Mouse (Mus musculus): ENCODE measurements around the gene Arid5b.

The Arid5b gene

GRCm38 (mm10) chr10:68164723-68165706 is 113.5 kb downstream of the Arid5b start:
- no peak for DNase-seq (ENCODE audit: low spot score)

GRCm38 (mm10) chr10:68164137-68164536 is 114.4 kb downstream of the Arid5b start:
- no peak for DNase-seq (ENCODE audit: low spot score)

GRCm38 (mm10) chr10:68159759-68160158 is 118.8 kb downstream of the Arid5b start:
- no peak for DNase-seq (ENCODE audit: low spot score)

- DNase-seq (ENCODE audit: low spot score), result no peak
Observed at GRCm38 (mm10) chr10:68158555-68158954, 120.0 kb downstream of the Arid5b start.

GRCm38 (mm10) chr10:68157511-68157910 is 121.0 kb downstream of the Arid5b start:
- no peak for DNase-seq (ENCODE audit: low spot score)

DNA sequence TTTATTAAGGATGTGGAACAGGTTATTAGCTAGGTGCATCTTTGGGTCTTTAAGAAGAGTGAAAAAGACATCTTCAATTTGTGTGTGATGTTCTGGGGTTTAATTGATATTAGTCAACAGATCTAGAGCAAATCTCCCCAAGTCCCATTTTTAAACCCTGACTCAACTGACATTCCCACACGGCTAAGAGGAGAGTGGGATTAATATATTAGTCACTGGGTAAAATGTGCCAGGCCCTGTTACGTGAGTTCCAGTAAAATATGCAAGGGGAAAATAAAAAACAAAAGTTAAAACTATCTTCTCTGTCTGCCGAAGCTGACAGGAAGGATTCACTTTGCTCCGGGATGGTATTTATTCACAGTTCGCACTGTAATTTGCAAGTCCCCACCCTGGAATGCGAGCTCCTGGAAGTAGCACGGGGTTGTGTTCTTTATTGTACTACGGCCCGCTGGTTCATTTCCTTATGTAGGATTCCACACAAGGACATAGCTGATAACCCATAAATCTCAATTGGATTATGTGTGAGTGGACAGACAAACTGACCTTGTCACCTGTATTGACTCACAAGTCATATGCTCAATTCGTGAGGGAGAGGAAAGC is 121.8 kb downstream of the Arid5b start:
- no peak for DNase-seq (ENCODE audit: low spot score)

DNA sequence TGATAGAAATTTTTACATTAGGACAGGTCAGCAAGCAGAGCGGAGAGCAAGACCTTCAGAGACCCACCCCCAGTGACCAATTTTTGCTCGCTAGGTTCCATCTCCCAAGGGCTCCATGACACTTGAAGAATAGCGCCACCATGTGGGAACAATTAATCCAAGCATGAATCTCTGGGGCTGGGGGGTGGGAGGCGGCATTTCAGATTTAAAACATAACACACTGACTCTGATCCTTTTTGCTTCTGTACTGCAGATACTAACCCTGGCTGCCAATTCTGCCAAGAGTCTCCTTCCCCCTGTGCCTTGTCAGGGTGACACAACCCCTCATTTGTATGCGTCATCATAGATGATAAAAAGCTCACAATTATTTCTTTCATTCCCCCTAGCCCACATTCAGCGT is 122.4 kb downstream of the Arid5b start:
- DNase-seq (ENCODE audit: low spot score), result no peak

DNA sequence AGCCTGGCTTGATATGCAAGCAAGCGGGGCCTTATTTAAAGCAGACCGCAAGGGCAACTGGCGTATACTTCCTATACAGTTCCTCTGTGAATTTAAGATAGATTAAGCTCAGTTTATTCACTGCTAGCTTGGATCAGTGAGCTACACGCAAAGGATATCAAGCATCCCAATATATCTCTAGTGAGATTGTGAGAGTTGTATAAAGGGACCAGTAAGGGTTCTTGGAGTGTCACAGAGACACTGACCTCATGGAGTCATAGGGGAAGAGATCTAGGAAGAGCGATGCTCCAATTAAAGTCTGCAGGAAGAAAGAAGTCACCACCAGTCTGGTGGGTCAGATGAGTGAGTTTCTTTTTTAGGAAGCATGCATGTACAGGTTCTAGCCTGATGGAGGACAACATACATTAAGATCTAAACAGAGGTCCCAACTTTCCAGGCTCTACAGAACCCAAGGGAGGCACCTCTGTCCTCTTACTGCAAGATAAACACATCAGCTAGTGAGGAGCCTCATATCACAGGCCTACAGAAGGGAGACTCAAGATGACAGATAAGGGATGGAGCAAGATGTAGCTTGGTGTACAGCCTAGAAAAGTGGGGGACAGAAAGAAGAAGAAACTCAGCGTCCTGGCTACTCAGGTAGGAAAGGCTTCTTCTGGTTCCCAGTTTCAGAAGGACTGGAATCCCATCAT is 123.0 kb downstream of the Arid5b start:
- DNase-seq (ENCODE audit: low spot score), result no peak

- DNase-seq (ENCODE audit: low spot score), result peak; percentile 11
Observed at GRCm38 (mm10) chr10:68154046-68154765, 124.3 kb downstream of the Arid5b start.

- DNase-seq (ENCODE audit: low spot score), result no peak
Observed at GRCm38 (mm10) chr10:68153344-68154045, 125.0 kb downstream of the Arid5b start.

DNA sequence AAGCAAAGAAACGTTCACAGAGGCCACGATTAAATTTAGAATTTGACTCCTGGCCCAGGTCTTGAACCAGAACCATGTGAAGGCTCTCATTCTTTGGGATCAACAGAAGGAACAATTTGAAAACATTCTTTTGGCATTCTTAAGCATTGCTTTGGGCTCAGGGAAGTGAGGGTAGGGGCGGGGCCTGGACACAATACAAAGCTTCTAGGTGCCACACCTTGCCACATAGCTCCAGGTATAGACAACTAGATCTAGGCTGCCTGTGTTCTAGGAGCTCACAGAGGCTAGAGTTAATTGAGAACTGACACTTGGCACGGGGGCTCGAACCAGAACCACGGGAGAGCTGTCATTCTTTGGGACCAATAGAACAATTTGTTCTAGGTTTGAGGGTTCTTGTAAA is 130.0 kb downstream of the Arid5b start:
- DNase-seq (ENCODE audit: low spot score), result no peak

GRCm38 (mm10) chr10:68147730-68148129 is 130.8 kb downstream of the Arid5b start:
- no peak for DNase-seq (ENCODE audit: low spot score)

- peak; percentile 73 for DNase-seq (ENCODE audit: low spot score)
Observed at GRCm38 (mm10) chr10:68146842-68147241, 131.7 kb downstream of the Arid5b start.

GRCm38 (mm10) chr10:68145286-68145950 is 133.1 kb downstream of the Arid5b start:
- no peak for DNase-seq (ENCODE audit: low spot score)

- no peak for DNase-seq (ENCODE audit: low spot score)
Observed at GRCm38 (mm10) chr10:68142501-68142900, 136.0 kb downstream of the Arid5b start.

DNA sequence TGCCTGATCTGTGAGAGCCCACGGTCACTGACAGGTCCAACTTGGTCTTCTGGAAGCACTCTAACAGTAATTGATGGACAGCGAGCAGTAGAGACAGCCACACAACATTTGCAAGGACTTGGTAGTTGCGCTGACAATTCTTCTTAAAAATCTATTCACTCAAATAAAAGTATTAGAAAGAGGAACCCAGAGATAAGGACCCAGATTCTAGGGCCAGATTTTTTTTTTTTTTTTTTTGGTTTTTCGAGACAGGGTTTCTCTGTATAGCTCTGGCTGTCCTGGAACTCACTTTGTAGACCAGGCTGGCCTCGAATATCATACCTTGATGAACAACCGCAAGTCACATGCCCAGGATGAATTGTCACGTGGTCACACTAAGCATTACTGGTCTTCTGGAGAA is 137.0 kb downstream of the Arid5b start:
- DNase-seq (ENCODE audit: low spot score), result no peak

- DNase-seq (ENCODE audit: low spot score), result no peak
Observed at GRCm38 (mm10) chr10:68140871-68141270, 137.7 kb downstream of the Arid5b start.

DNA sequence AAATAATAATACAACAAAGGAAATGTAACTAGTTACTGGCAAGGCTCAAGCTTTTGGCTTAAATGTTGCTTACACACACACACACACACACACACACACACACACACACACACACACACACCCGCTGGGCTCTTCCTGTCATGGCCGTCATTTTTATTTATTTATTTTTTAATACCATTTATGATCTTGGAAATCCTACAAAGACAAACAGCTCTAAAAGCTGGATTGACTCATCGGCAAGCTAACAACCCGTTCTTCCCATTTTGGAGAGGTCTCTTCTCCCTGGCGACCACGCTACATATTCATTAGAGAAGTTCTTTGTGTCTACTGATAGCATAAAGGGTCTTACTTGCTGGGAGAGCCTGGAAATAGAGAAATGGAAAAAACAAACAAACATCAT is 138.2 kb downstream of the Arid5b start:
- DNase-seq (ENCODE audit: low spot score), result no peak

- no peak for DNase-seq (ENCODE audit: low spot score)
Observed at GRCm38 (mm10) chr10:68138123-68138522, 140.4 kb downstream of the Arid5b start.

GRCm38 (mm10) chr10:68137151-68137833 is 141.2 kb downstream of the Arid5b start:
- DNase-seq (ENCODE audit: low spot score), result no peak

Measured in T-cell, adult 2 months (primary cell).